Mouse (Mus musculus) lung, adult 2 months (tissue): Measurements from ENCODE around the gene Fndc3b.

ENCODE experiments used
- CTCF ChIP-seq: fragments of 200-500 bp; IDR thresholded peaks from 2 replicates; pipeline ENCODE4 v1.5.1; 2011; ENCODE audit warnings: mild to moderate bottlenecking, low read length, control low read depth; ENCODE audit not compliant: insufficient read depth
- POLR2A ChIP-seq: fragments of 200-500 bp; IDR thresholded peaks from 2 replicates; pipeline ENCODE4 v1.6.1; 2011; ENCODE audit warnings: low read depth, mild to moderate bottlenecking, control low read depth, low read length, borderline replicate concordance; ENCODE audit errors: extremely low read depth

GRCm38 (mm10) chr3:27424049-27424667 lies 286.9 kb downstream of the Fndc3b start:
- no peak for TF ChIP-seq POLR2A
- TF ChIP-seq CTCF = no peak
